Mouse (Mus musculus): ENCODE data around the gene Pknox2. TPM values are rescaled to one million over a fixed set of nuclear protein-coding genes. Genes with fewer than 3 reads are reported as not detected.

Gene Pknox2
- polyA plus RNA-seq, 1 experiment from 2014 or later = 7.2 TPM

DNA sequence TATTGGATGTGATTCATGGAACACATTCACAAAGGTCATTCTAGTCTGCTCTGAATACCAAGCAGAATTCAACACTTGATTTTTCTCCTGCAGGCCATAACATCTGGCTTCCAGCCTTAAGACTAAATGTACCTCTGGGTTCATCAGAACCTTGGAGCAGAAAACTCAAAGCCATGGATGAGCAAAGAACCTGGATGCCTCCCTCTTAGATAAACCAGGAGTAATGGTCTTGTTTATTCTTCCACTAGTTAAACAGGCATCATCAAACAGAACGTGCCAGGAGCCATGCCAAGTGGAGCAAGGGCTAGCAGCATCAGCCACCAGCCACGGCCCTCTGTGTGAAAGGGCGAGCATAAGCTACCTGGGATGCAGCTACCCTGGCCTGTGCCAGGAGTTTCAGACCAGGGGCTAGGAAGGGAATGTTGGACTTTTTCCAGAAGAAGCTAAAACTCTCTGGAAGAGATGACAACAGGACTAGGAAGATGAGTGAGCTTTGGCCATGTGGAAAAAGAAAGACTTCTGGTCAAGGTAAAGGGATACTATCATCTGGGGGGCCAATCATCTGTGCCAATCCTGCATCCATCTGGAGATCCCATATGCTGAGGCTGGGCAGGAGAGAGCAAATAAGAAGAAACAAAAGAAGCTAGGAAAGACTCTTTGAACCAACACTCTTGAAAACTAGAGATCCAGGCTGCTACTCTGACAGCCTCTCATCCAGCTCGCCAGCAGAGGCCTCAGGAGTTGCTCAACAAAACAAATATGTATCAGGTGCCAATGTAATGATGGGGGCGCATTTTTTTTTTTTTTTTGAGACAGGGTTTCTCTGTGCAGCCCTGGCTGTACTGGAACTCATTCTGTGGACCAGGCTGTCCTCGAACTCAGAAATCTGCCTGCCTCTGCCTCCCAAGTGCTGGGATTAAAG, 77.6 kb downstream of the Pknox2 start:
- no peaks in the 10 kb centered on the region for H3K4me1 ChIP-seq (ENCODE audit: control insufficient read depth, insufficient read depth, low read length)
- no peak overlapping the region for H3K4me3 ChIP-seq (ENCODE audit: low read length)
- ATAC-seq = no peak
- no peaks in the 10 kb centered on the region for H3K9me3 ChIP-seq (ENCODE audit: control insufficient read depth, low read length)
- no peak overlapping the region for H3K4me2 ChIP-seq (ENCODE audit: low read depth, low read length)
- H3K9ac ChIP-seq (ENCODE audit: low read depth, low read length) = no peak overlapping the region
- no peaks in the 10 kb centered on the region for H3K36me3 ChIP-seq (ENCODE audit: control insufficient read depth, insufficient read depth, low read length)
- no peaks in the 10 kb centered on the region for H3K27me3 ChIP-seq (replicated peaks; ENCODE audit: control insufficient read depth, insufficient read depth, low read length)
- WGBS = 83% methylated on average over 6 of the region's 6 CpGs
- H3K27ac ChIP-seq (ENCODE audit: low read length) = no peak overlapping the region

DNA sequence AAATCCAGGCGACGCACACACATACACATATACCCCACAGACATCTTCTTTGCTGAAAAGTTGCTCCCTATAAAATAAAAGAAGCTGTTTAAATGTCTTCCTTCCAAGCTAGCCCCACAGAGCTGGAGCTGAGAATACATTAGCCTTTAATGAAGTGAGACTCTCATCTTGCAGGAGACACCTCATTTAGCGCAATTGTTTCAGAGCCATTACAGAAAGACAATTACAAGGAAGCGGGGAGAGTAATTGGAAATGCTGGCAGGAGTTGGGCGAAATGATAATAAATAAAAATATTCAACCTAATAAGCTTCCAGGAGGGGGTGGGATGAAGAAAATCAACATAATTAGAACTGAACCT, 79.8 kb downstream of the Pknox2 start:
- H3K4me3 ChIP-seq (ENCODE audit: low read length) = no peak overlapping the region
- no peak overlapping the region for H3K4me2 ChIP-seq (ENCODE audit: low read depth, low read length)
- H3K9ac ChIP-seq (ENCODE audit: low read depth, low read length) = no peak overlapping the region
- 82% methylated on average over 5 of the region's 5 CpGs for WGBS
- no peaks in the 10 kb centered on the region for H3K4me1 ChIP-seq (ENCODE audit: control insufficient read depth, insufficient read depth, low read length)
- no peak for ATAC-seq
- no peaks in the 10 kb centered on the region for H3K9me3 ChIP-seq (ENCODE audit: control insufficient read depth, low read length)
- H3K27me3 ChIP-seq (replicated peaks; ENCODE audit: control insufficient read depth, insufficient read depth, low read length) = no peaks in the 10 kb centered on the region
- H3K27ac ChIP-seq (ENCODE audit: low read length) = no peak overlapping the region
- H3K36me3 ChIP-seq (ENCODE audit: control insufficient read depth, insufficient read depth, low read length) = no peaks in the 10 kb centered on the region

- H3K4me2 ChIP-seq (ENCODE audit: low read depth, low read length) = no peak overlapping the region
- no peaks in the 10 kb centered on the region for H3K4me1 ChIP-seq (ENCODE audit: control insufficient read depth, insufficient read depth, low read length)
- no peak overlapping the region for H3K27ac ChIP-seq (ENCODE audit: low read length)
- WGBS = 75% methylated on average over 8 of the region's 8 CpGs
- no peak for ATAC-seq
- H3K9me3 ChIP-seq (ENCODE audit: control insufficient read depth, low read length) = no peaks in the 10 kb centered on the region
- no peaks in the 10 kb centered on the region for H3K36me3 ChIP-seq (ENCODE audit: control insufficient read depth, insufficient read depth, low read length)
- no peak overlapping the region for H3K9ac ChIP-seq (ENCODE audit: low read depth, low read length)
- H3K27me3 ChIP-seq (replicated peaks; ENCODE audit: control insufficient read depth, insufficient read depth, low read length) = no peaks in the 10 kb centered on the region
- H3K4me3 ChIP-seq (ENCODE audit: low read length) = no peak overlapping the region
These were observed 80.3 kb downstream of the Pknox2 start for GRCm38 (mm10) chr9:37066732-37067472.

DNA sequence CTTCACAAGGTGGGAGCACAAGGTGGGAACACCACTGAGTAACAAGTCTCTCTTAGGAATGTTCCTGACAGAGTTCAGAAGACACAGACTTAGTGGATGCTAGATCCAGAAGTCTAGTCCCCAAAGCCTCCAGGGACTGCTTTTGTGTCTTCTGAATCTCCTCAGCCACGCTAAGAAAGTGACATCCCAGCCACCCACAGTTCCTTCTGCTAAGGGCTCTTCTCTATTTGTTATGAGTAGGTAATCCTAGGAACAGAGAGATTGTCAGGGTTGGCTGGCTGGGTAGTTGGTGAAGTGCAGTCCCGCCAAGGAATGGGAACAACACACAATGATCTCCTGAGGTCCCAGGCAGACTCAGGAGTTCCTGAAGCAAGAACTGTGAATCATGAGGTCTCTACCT, 85.6 kb downstream of the Pknox2 start:
- Histone ChIP-seq H3K9ac (ENCODE audit: low read depth, low read length) (no peak overlapping the region), H3K27me3 (replicated peaks; ENCODE audit: control insufficient read depth, insufficient read depth, low read length) (no peaks in the 10 kb centered on the region), H3K4me3 (ENCODE audit: low read length) (no peak overlapping the region), H3K36me3 (ENCODE audit: control insufficient read depth, insufficient read depth, low read length) (no peaks in the 10 kb centered on the region), H3K4me2 (ENCODE audit: low read depth, low read length) (no peak overlapping the region), H3K4me1 (ENCODE audit: control insufficient read depth, insufficient read depth, low read length) (0 out of 2 replicates have a peak, but pooled peaks cover 2% of the 10 kb centered on the region), H3K27ac (ENCODE audit: low read length) (no peak overlapping the region), H3K9me3 (ENCODE audit: control insufficient read depth, low read length) (no peaks in the 10 kb centered on the region)
- WGBS = 69% methylated on average over 2 of the region's 2 CpGs
- ATAC-seq = no peak

- no peaks in the 10 kb centered on the region for H3K27me3 ChIP-seq (replicated peaks; ENCODE audit: control insufficient read depth, insufficient read depth, low read length)
- peak overlapping the region; percentile 32 for H3K4me2 ChIP-seq (ENCODE audit: low read depth, low read length)
- no peak overlapping the region for H3K4me3 ChIP-seq (ENCODE audit: low read length)
- H3K4me1 ChIP-seq (ENCODE audit: control insufficient read depth, insufficient read depth, low read length) = peaks cover 16% of the 10 kb centered on the region
- 38% methylated on average over 5 of the region's 5 CpGs for WGBS
- H3K27ac ChIP-seq (ENCODE audit: low read length) = peak overlapping the region; percentile 75
- no peaks in the 10 kb centered on the region for H3K36me3 ChIP-seq (ENCODE audit: control insufficient read depth, insufficient read depth, low read length)
- ATAC-seq = peak; percentile 57
- H3K9ac ChIP-seq (ENCODE audit: low read depth, low read length) = peak overlapping the region; percentile 22; the same call in 1 of the 2 replicates
- no peaks in the 10 kb centered on the region for H3K9me3 ChIP-seq (ENCODE audit: control insufficient read depth, low read length)
These were observed 92.5 kb downstream of the Pknox2 start for GRCm38 (mm10) chr9:37054703-37055102.

GRCm38 (mm10) chr9:37053601-37054512, 93.3 kb downstream of the Pknox2 start:
- H3K4me3 ChIP-seq (ENCODE audit: low read length) = no peak overlapping the region
- H3K36me3 ChIP-seq (ENCODE audit: control insufficient read depth, insufficient read depth, low read length) = no peaks in the 10 kb centered on the region
- H3K9me3 ChIP-seq (ENCODE audit: control insufficient read depth, low read length) = no peaks in the 10 kb centered on the region
- peak overlapping the region; percentile 75 for H3K27ac ChIP-seq (ENCODE audit: low read length)
- no peaks in the 10 kb centered on the region for H3K27me3 ChIP-seq (replicated peaks; ENCODE audit: control insufficient read depth, insufficient read depth, low read length)
- H3K4me2 ChIP-seq (ENCODE audit: low read depth, low read length) = peak overlapping the region; percentile 32
- peak; percentile 87 for ATAC-seq
- H3K4me1 ChIP-seq (ENCODE audit: control insufficient read depth, insufficient read depth, low read length) = peaks cover 16% of the 10 kb centered on the region
- WGBS = 16% methylated on average over 21 of the region's 21 CpGs
- peak overlapping the region; percentile 22; the same call in 1 of the 2 replicates for H3K9ac ChIP-seq (ENCODE audit: low read depth, low read length)

GRCm38 (mm10) chr9:37053041-37053440, 94.2 kb downstream of the Pknox2 start:
- no peaks in the 10 kb centered on the region for H3K9me3 ChIP-seq (ENCODE audit: control insufficient read depth, low read length)
- H3K36me3 ChIP-seq (ENCODE audit: control insufficient read depth, insufficient read depth, low read length) = no peaks in the 10 kb centered on the region
- H3K4me2 ChIP-seq (ENCODE audit: low read depth, low read length) = no peak overlapping the region
- ATAC-seq = peak; percentile 32; the same call in 1 of the 2 replicates
- H3K4me1 ChIP-seq (ENCODE audit: control insufficient read depth, insufficient read depth, low read length) = peaks cover 14% of the 10 kb centered on the region
- H3K4me3 ChIP-seq (ENCODE audit: low read length) = no peak overlapping the region
- no peaks in the 10 kb centered on the region for H3K27me3 ChIP-seq (replicated peaks; ENCODE audit: control insufficient read depth, insufficient read depth, low read length)
- H3K9ac ChIP-seq (ENCODE audit: low read depth, low read length) = no peak overlapping the region
- peak overlapping the region; percentile 75 for H3K27ac ChIP-seq (ENCODE audit: low read length)
- WGBS = 41% methylated on average over 6 of the region's 6 CpGs

DNA sequence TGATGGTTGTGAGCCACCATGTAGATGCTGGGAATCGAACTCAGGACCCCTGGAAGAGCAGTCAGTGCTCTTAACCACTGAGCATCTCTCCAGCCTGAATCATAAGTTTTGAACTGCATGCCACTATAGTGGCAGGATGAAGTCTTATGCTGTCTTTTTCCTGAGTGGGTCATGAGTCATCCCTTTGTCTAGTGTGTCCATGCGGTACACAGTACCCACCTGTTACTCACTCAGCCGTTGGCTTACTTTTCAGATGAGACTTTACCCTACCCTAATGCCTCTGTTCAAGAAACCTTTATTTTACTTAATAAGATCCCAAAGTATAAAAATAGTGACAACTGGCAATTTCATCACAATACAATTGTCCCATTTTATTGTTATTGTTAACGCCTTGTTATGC, 95.5 kb downstream of the Pknox2 start:
- H3K36me3 ChIP-seq (ENCODE audit: control insufficient read depth, insufficient read depth, low read length) = no peaks in the 10 kb centered on the region
- H3K27ac ChIP-seq (ENCODE audit: low read length) = no peak overlapping the region
- no peaks in the 10 kb centered on the region for H3K9me3 ChIP-seq (ENCODE audit: control insufficient read depth, low read length)
- no peak overlapping the region for H3K4me3 ChIP-seq (ENCODE audit: low read length)
- no peaks in the 10 kb centered on the region for H3K27me3 ChIP-seq (replicated peaks; ENCODE audit: control insufficient read depth, insufficient read depth, low read length)
- H3K4me2 ChIP-seq (ENCODE audit: low read depth, low read length) = no peak overlapping the region
- no peak for ATAC-seq
- H3K4me1 ChIP-seq (ENCODE audit: control insufficient read depth, insufficient read depth, low read length) = peaks cover 14% of the 10 kb centered on the region
- H3K9ac ChIP-seq (ENCODE audit: low read depth, low read length) = no peak overlapping the region
- WGBS = 87% methylated on average over 4 of the region's 4 CpGs

GRCm38 (mm10) chr9:37047490-37047889, 99.7 kb downstream of the Pknox2 start:
- WGBS = 72% methylated on average over 5 of the region's 5 CpGs
- ATAC-seq = no peak
- no peaks in the 10 kb centered on the region for H3K9me3 ChIP-seq (ENCODE audit: control insufficient read depth, low read length)
- H3K4me2 ChIP-seq (ENCODE audit: low read depth, low read length) = no peak overlapping the region
- H3K4me3 ChIP-seq (ENCODE audit: low read length) = no peak overlapping the region
- H3K27me3 ChIP-seq (replicated peaks; ENCODE audit: control insufficient read depth, insufficient read depth, low read length) = no peaks in the 10 kb centered on the region
- H3K9ac ChIP-seq (ENCODE audit: low read depth, low read length) = no peak overlapping the region
- H3K27ac ChIP-seq (ENCODE audit: low read length) = no peak overlapping the region
- H3K36me3 ChIP-seq (ENCODE audit: control insufficient read depth, insufficient read depth, low read length) = no peaks in the 10 kb centered on the region
- H3K4me1 ChIP-seq (ENCODE audit: control insufficient read depth, insufficient read depth, low read length) = no peaks in the 10 kb centered on the region
